Mouse (Mus musculus): ENCODE data around the gene Scn4a. TPM values are rescaled to one million over a fixed set of nuclear protein-coding genes. Genes with fewer than 3 reads are reported as not detected.

The Scn4a gene
- polyA plus RNA-seq, 1 experiment from 2014 or later = not detected

GRCm38 (mm10) chr11:106305348-106306064 is 47.6 kb downstream of the Scn4a start:
- Histone ChIP-seq H3K9me3 (replicated peaks) (no peaks in the 10 kb centered on the region), H3K27ac (no peak overlapping the region), H3K4me1 (0 out of 2 replicates have a peak, but pooled peaks cover 5% of the 10 kb centered on the region), H3K27me3 (ENCODE audit: low read depth, poor library complexity, severe bottlenecking) (no peaks in the 10 kb centered on the region), H3K36me3 (no peaks in the 10 kb centered on the region), H3K4me3 (no peak overlapping the region)
- 86% methylated on average over 10 of the region's 10 CpGs for WGBS
- no peak for DNase-seq (ENCODE audit: low spot score)

- Histone ChIP-seq H3K9me3 (replicated peaks) (no peaks in the 10 kb centered on the region), H3K4me3 (no peak overlapping the region), H3K27me3 (ENCODE audit: low read depth, poor library complexity, severe bottlenecking) (no peaks in the 10 kb centered on the region), H3K27ac (no peak overlapping the region), H3K4me1 (0 out of 2 replicates have a peak, but pooled peaks cover 6% of the 10 kb centered on the region), H3K36me3 (no peaks in the 10 kb centered on the region)
- peak; percentile 83 for DNase-seq (ENCODE audit: low spot score)
- 26% methylated on average over 2 of the region's 2 CpGs for WGBS
Measured at GRCm38 (mm10) chr11:106302634-106303033, 50.5 kb downstream of the Scn4a start.

GRCm38 (mm10) chr11:106301765-106302164 is 51.3 kb downstream of the Scn4a start, which contains the start of gene Gh:
Gh (minus strand) TSS chr11:106301865.
- Histone ChIP-seq H3K27me3 (ENCODE audit: low read depth, poor library complexity, severe bottlenecking) (no peaks in the 10 kb centered on the region), H3K9me3 (replicated peaks) (no peaks in the 10 kb centered on the region), H3K4me3 (no peak within 1 kb of the TSS), H3K36me3 (no peaks in the 10 kb centered on the region), H3K27ac (no peak within 1 kb of the TSS), H3K4me1 (0 out of 2 replicates have a peak, but pooled peaks cover 6% of the 10 kb centered on the region)
- DNase-seq (ENCODE audit: low spot score) = no peak
- whole genome bisulfite sequencing = 85% methylated on average over 9 of the region's 9 CpGs

GRCm38 (mm10) chr11:106291861-106292260 is 61.2 kb downstream of the Scn4a start:
- no peaks in the 10 kb centered on the region for H3K36me3 ChIP-seq
- H3K27ac ChIP-seq = no peak overlapping the region
- no peak for DNase-seq (ENCODE audit: low spot score)
- WGBS = 91% methylated on average over 2 of the region's 2 CpGs
- no peaks in the 10 kb centered on the region for H3K9me3 ChIP-seq (replicated peaks)
- no peaks in the 10 kb centered on the region for H3K27me3 ChIP-seq (ENCODE audit: low read depth, poor library complexity, severe bottlenecking)
- no peak overlapping the region for H3K4me3 ChIP-seq
- no peaks in the 10 kb centered on the region for H3K4me1 ChIP-seq

- Histone ChIP-seq H3K27ac (no peak overlapping the region), H3K27me3 (ENCODE audit: low read depth, poor library complexity, severe bottlenecking) (no peaks in the 10 kb centered on the region), H3K4me1 (no peaks in the 10 kb centered on the region), H3K36me3 (no peaks in the 10 kb centered on the region), H3K4me3 (no peak overlapping the region), H3K9me3 (replicated peaks) (no peaks in the 10 kb centered on the region)
- 87% methylated on average over 5 of the region's 5 CpGs for WGBS
- no peak for DNase-seq (ENCODE audit: low spot score)
Measured at GRCm38 (mm10) chr11:106290376-106290775, 62.7 kb downstream of the Scn4a start.

GRCm38 (mm10) chr11:106289369-106289768 is 63.7 kb downstream of the Scn4a start:
- Histone ChIP-seq H3K4me1 (no peaks in the 10 kb centered on the region), H3K27ac (no peak overlapping the region), H3K36me3 (no peaks in the 10 kb centered on the region), H3K27me3 (ENCODE audit: low read depth, poor library complexity, severe bottlenecking) (no peaks in the 10 kb centered on the region), H3K4me3 (no peak overlapping the region), H3K9me3 (replicated peaks) (no peaks in the 10 kb centered on the region)
- no peak for DNase-seq (ENCODE audit: low spot score)
- 72% methylated on average over 8 of the region's 8 CpGs for WGBS

- DNase-seq (ENCODE audit: low spot score) = no peak
- 84% methylated on average over 11 of the region's 11 CpGs for WGBS
- no peaks in the 10 kb centered on the region for H3K27me3 ChIP-seq (ENCODE audit: low read depth, poor library complexity, severe bottlenecking)
Measured at GRCm38 (mm10) chr11:106286987-106287386, 66.1 kb downstream of the Scn4a start.

GRCm38 (mm10) chr11:106286206-106286605 is 66.9 kb downstream of the Scn4a start:
- Histone ChIP-seq H3K4me1 (no peaks in the 10 kb centered on the region), H3K27ac (no peak overlapping the region), H3K27me3 (ENCODE audit: low read depth, poor library complexity, severe bottlenecking) (no peaks in the 10 kb centered on the region), H3K4me3 (no peak overlapping the region), H3K36me3 (no peaks in the 10 kb centered on the region), H3K9me3 (replicated peaks) (no peaks in the 10 kb centered on the region)
- WGBS = 88% methylated on average over 7 of the region's 7 CpGs
- DNase-seq (ENCODE audit: low spot score) = no peak

More at GRCm38 (mm10) chr11:106286987-106287386, 66.1 kb downstream of the Scn4a start:
- H3K4me1 ChIP-seq = no peaks in the 10 kb centered on the region
- no peak overlapping the region for H3K27ac ChIP-seq
- H3K4me3 ChIP-seq = no peak overlapping the region
- H3K36me3 ChIP-seq = no peaks in the 10 kb centered on the region
- no peaks in the 10 kb centered on the region for H3K9me3 ChIP-seq (replicated peaks)

- no peaks in the 10 kb centered on the region for H3K4me1 ChIP-seq
- H3K9me3 ChIP-seq (replicated peaks) = no peaks in the 10 kb centered on the region
- no peaks in the 10 kb centered on the region for H3K36me3 ChIP-seq
- no peak overlapping the region for H3K27ac ChIP-seq
- 83% methylated on average over 8 of the region's 8 CpGs for WGBS
- H3K4me3 ChIP-seq = no peak overlapping the region
- DNase-seq (ENCODE audit: low spot score) = no peak
- no peaks in the 10 kb centered on the region for H3K27me3 ChIP-seq (ENCODE audit: low read depth, poor library complexity, severe bottlenecking)
Measured at GRCm38 (mm10) chr11:106284126-106284525, 69.0 kb downstream of the Scn4a start.

GRCm38 (mm10) chr11:106283371-106283770 is 69.7 kb downstream of the Scn4a start:
- no peaks in the 10 kb centered on the region for H3K4me1 ChIP-seq
- no peak overlapping the region for H3K4me3 ChIP-seq
- H3K36me3 ChIP-seq = no peaks in the 10 kb centered on the region
- no peaks in the 10 kb centered on the region for H3K9me3 ChIP-seq (replicated peaks)
- 87% methylated on average over 4 of the region's 4 CpGs for whole genome bisulfite sequencing
- DNase-seq (ENCODE audit: low spot score) = no peak
- H3K27ac ChIP-seq = no peak overlapping the region
- H3K27me3 ChIP-seq (ENCODE audit: low read depth, poor library complexity, severe bottlenecking) = no peaks in the 10 kb centered on the region

- no peak overlapping the region for H3K4me3 ChIP-seq
- DNase-seq (ENCODE audit: low spot score) = no peak
- no peaks in the 10 kb centered on the region for H3K9me3 ChIP-seq (replicated peaks)
- H3K27ac ChIP-seq = no peak overlapping the region
- WGBS = 90% methylated on average over 6 of the region's 6 CpGs
- no peaks in the 10 kb centered on the region for H3K36me3 ChIP-seq
- H3K27me3 ChIP-seq (ENCODE audit: low read depth, poor library complexity, severe bottlenecking) = no peaks in the 10 kb centered on the region
- no peaks in the 10 kb centered on the region for H3K4me1 ChIP-seq
Measured at GRCm38 (mm10) chr11:106282452-106282851, 70.6 kb downstream of the Scn4a start.

- Histone ChIP-seq H3K27me3 (ENCODE audit: low read depth, poor library complexity, severe bottlenecking) (no peaks in the 10 kb centered on the region), H3K27ac (peak within 1 kb of the TSS; percentile 73), H3K9me3 (replicated peaks) (no peaks in the 10 kb centered on the region), H3K4me1 (peaks cover 37% of the 10 kb centered on the region), H3K36me3 (no peaks in the 10 kb centered on the region), H3K4me3 (peak within 1 kb of the TSS; percentile 34)
- DNase-seq (ENCODE audit: low spot score) = peak; percentile 94
- 10% methylated on average over 25 of the region's 25 CpGs for WGBS
Measured at GRCm38 (mm10) chr11:106276454-106276853, 76.6 kb downstream of the Scn4a start, which contains the start of gene Tcam1. Tcam1 (plus strand) TSS chr11:106276672.

GRCm38 (mm10) chr11:106274971-106275411 is 78.1 kb downstream of the Scn4a start:
- Histone ChIP-seq H3K27ac (peak overlapping the region; percentile 73), H3K36me3 (peaks cover 9% of the 10 kb centered on the region), H3K9me3 (replicated peaks) (no peaks in the 10 kb centered on the region), H3K27me3 (ENCODE audit: low read depth, poor library complexity, severe bottlenecking) (no peaks in the 10 kb centered on the region), H3K4me3 (peak overlapping the region; percentile 17), H3K4me1 (peaks cover 52% of the 10 kb centered on the region)
- peak; percentile 63 for DNase-seq (ENCODE audit: low spot score)
- 74% methylated on average over 7 of the region's 7 CpGs for WGBS
